Mouse (Mus musculus): Measurements from ENCODE around the gene Ulk4. TPM values are rescaled to one million over a fixed set of nuclear protein-coding genes. Genes with fewer than 3 reads are reported as not detected.
A peak's percentile ranks its signal among the peaks of the same experiment; 100 is the strongest.

Gene Ulk4
- polyA plus RNA-seq, 1 experiment: 2.9 TPM

- no peak overlapping the region for H3K27ac ChIP-seq (ENCODE audit: control insufficient read depth, insufficient read depth, low read length)
- no peak for TF ChIP-seq CTCF (IDR thresholded peaks at IDR 0.05; ENCODE audit: borderline replicate concordance, control insufficient read depth, extremely low read depth, insufficient read depth, low read length, poor library complexity)
- TF ChIP-seq POLR2A (IDR thresholded peaks at IDR 0.05; ENCODE audit: control insufficient read depth, extremely low read depth, insufficient read depth, low read length, poor library complexity): no peak
- DNase-seq: no peak
- no peaks in the 10 kb centered on the region for H3K27me3 ChIP-seq (ENCODE audit: control insufficient read depth, insufficient read depth, low read length)
- WGBS: 22% methylated on average over 5 of the region's 5 CpGs
- no peaks in the 10 kb centered on the region for H3K4me1 ChIP-seq (replicated peaks; ENCODE audit: control insufficient read depth, insufficient read depth, low read length)
- no peaks in the 10 kb centered on the region for H3K36me3 ChIP-seq (ENCODE audit: control insufficient read depth, insufficient read depth, low read length)
- no peak overlapping the region for H3K4me3 ChIP-seq (ENCODE audit: control insufficient read depth, insufficient read depth, low read length)
These were observed 155.0 kb downstream of the Ulk4 start for GRCm38 (mm10) chr9:121122039-121122438.

- no peak for TF ChIP-seq CTCF (IDR thresholded peaks at IDR 0.05; ENCODE audit: borderline replicate concordance, control insufficient read depth, extremely low read depth, insufficient read depth, low read length, poor library complexity)
- no peak for TF ChIP-seq POLR2A (IDR thresholded peaks at IDR 0.05; ENCODE audit: control insufficient read depth, extremely low read depth, insufficient read depth, low read length, poor library complexity)
- Histone ChIP-seq H3K27me3 (ENCODE audit: control insufficient read depth, insufficient read depth, low read length) (no peaks in the 10 kb centered on the region), H3K4me3 (ENCODE audit: control insufficient read depth, insufficient read depth, low read length) (no peak overlapping the region), H3K36me3 (ENCODE audit: control insufficient read depth, insufficient read depth, low read length) (no peaks in the 10 kb centered on the region), H3K27ac (ENCODE audit: control insufficient read depth, insufficient read depth, low read length) (no peak overlapping the region), H3K4me1 (replicated peaks; ENCODE audit: control insufficient read depth, insufficient read depth, low read length) (no peaks in the 10 kb centered on the region)
- 80% methylated on average over 4 of the region's 4 CpGs for WGBS
- no peak for DNase-seq
These were observed 159.1 kb downstream of the Ulk4 start for GRCm38 (mm10) chr9:121117936-121118335.

GRCm38 (mm10) chr9:121112131-121112530 lies 164.9 kb downstream of the Ulk4 start:
- TF ChIP-seq CTCF (IDR thresholded peaks at IDR 0.05; ENCODE audit: borderline replicate concordance, control insufficient read depth, extremely low read depth, insufficient read depth, low read length, poor library complexity) (no peak), POLR2A (IDR thresholded peaks at IDR 0.05; ENCODE audit: control insufficient read depth, extremely low read depth, insufficient read depth, low read length, poor library complexity) (no peak)
- no peak overlapping the region for H3K27ac ChIP-seq (ENCODE audit: control insufficient read depth, insufficient read depth, low read length)
- no peaks in the 10 kb centered on the region for H3K4me1 ChIP-seq (replicated peaks; ENCODE audit: control insufficient read depth, insufficient read depth, low read length)
- no peak for DNase-seq
- H3K36me3 ChIP-seq (ENCODE audit: control insufficient read depth, insufficient read depth, low read length): no peaks in the 10 kb centered on the region
- WGBS: 59% methylated on average over 1 of the region's 1 CpGs
- H3K4me3 ChIP-seq (ENCODE audit: control insufficient read depth, insufficient read depth, low read length): no peak overlapping the region
- no peaks in the 10 kb centered on the region for H3K27me3 ChIP-seq (ENCODE audit: control insufficient read depth, insufficient read depth, low read length)

GRCm38 (mm10) chr9:121108110-121108509 lies 168.9 kb downstream of the Ulk4 start:
- 31% methylated on average over 10 of the region's 10 CpGs for WGBS
- Histone ChIP-seq H3K27ac (ENCODE audit: control insufficient read depth, insufficient read depth, low read length) (no peak overlapping the region), H3K4me1 (replicated peaks; ENCODE audit: control insufficient read depth, insufficient read depth, low read length) (no peaks in the 10 kb centered on the region), H3K27me3 (ENCODE audit: control insufficient read depth, insufficient read depth, low read length) (no peaks in the 10 kb centered on the region), H3K36me3 (ENCODE audit: control insufficient read depth, insufficient read depth, low read length) (no peaks in the 10 kb centered on the region), H3K4me3 (ENCODE audit: control insufficient read depth, insufficient read depth, low read length) (no peak overlapping the region)
- TF ChIP-seq POLR2A (IDR thresholded peaks at IDR 0.05; ENCODE audit: control insufficient read depth, extremely low read depth, insufficient read depth, low read length, poor library complexity) (no peak), CTCF (IDR thresholded peaks at IDR 0.05; ENCODE audit: borderline replicate concordance, control insufficient read depth, extremely low read depth, insufficient read depth, low read length, poor library complexity) (peak; percentile 87)
- peak; percentile 44 for DNase-seq

GRCm38 (mm10) chr9:121107643-121108042 lies 169.4 kb downstream of the Ulk4 start:
- no peaks in the 10 kb centered on the region for H3K36me3 ChIP-seq (ENCODE audit: control insufficient read depth, insufficient read depth, low read length)
- no peaks in the 10 kb centered on the region for H3K4me1 ChIP-seq (replicated peaks; ENCODE audit: control insufficient read depth, insufficient read depth, low read length)
- no peak overlapping the region for H3K4me3 ChIP-seq (ENCODE audit: control insufficient read depth, insufficient read depth, low read length)
- H3K27ac ChIP-seq (ENCODE audit: control insufficient read depth, insufficient read depth, low read length): no peak overlapping the region
- TF ChIP-seq CTCF (IDR thresholded peaks at IDR 0.05; ENCODE audit: borderline replicate concordance, control insufficient read depth, extremely low read depth, insufficient read depth, low read length, poor library complexity) (no peak), POLR2A (IDR thresholded peaks at IDR 0.05; ENCODE audit: control insufficient read depth, extremely low read depth, insufficient read depth, low read length, poor library complexity) (no peak)
- no peak for DNase-seq
- 80% methylated on average over 5 of the region's 5 CpGs for WGBS
- no peaks in the 10 kb centered on the region for H3K27me3 ChIP-seq (ENCODE audit: control insufficient read depth, insufficient read depth, low read length)

GRCm38 (mm10) chr9:121107101-121107500 lies 169.9 kb downstream of the Ulk4 start:
- Histone ChIP-seq H3K36me3 (ENCODE audit: control insufficient read depth, insufficient read depth, low read length) (no peaks in the 10 kb centered on the region), H3K4me1 (replicated peaks; ENCODE audit: control insufficient read depth, insufficient read depth, low read length) (no peaks in the 10 kb centered on the region), H3K27me3 (ENCODE audit: control insufficient read depth, insufficient read depth, low read length) (no peaks in the 10 kb centered on the region), H3K27ac (ENCODE audit: control insufficient read depth, insufficient read depth, low read length) (no peak overlapping the region), H3K4me3 (ENCODE audit: control insufficient read depth, insufficient read depth, low read length) (no peak overlapping the region)
- no peak for TF ChIP-seq CTCF (IDR thresholded peaks at IDR 0.05; ENCODE audit: borderline replicate concordance, control insufficient read depth, extremely low read depth, insufficient read depth, low read length, poor library complexity)
- TF ChIP-seq POLR2A (IDR thresholded peaks at IDR 0.05; ENCODE audit: control insufficient read depth, extremely low read depth, insufficient read depth, low read length, poor library complexity): no peak
- no peak for DNase-seq
- WGBS: 65% methylated on average over 11 of the region's 11 CpGs

GRCm38 (mm10) chr9:121101516-121101915 lies 175.5 kb downstream of the Ulk4 start:
- Histone ChIP-seq H3K27ac (ENCODE audit: control insufficient read depth, insufficient read depth, low read length) (no peak overlapping the region), H3K36me3 (ENCODE audit: control insufficient read depth, insufficient read depth, low read length) (no peaks in the 10 kb centered on the region), H3K4me1 (replicated peaks; ENCODE audit: control insufficient read depth, insufficient read depth, low read length) (no peaks in the 10 kb centered on the region), H3K4me3 (ENCODE audit: control insufficient read depth, insufficient read depth, low read length) (no peak overlapping the region), H3K27me3 (ENCODE audit: control insufficient read depth, insufficient read depth, low read length) (no peaks in the 10 kb centered on the region)
- no peak for DNase-seq
- WGBS: 94% methylated on average over 10 of the region's 10 CpGs
- TF ChIP-seq POLR2A (IDR thresholded peaks at IDR 0.05; ENCODE audit: control insufficient read depth, extremely low read depth, insufficient read depth, low read length, poor library complexity) (no peak), CTCF (IDR thresholded peaks at IDR 0.05; ENCODE audit: borderline replicate concordance, control insufficient read depth, extremely low read depth, insufficient read depth, low read length, poor library complexity) (no peak)

Data from thymus, adult 2 months (tissue).